Mouse (Mus musculus) erythroblast, embryonic 14.5 days (primary cell): ENCODE measurements at regions not wholly inside any gene's neighbourhood (a gene's known extent, or its start where the extent isn't known, plus 50 kb on each side); places are given as distances from the start of the nearest gene placed in this dataset.
"Not testable (repeated sequence)": the region's sequence is repeated elsewhere in the genome, so short reads cannot be mapped to it uniquely, and the experiment has no call there.

ENCODE experiments used
- H3K27me3 ChIP-seq: 2 replicates; pipeline ENCODE4 v1.6.1; 2012; ENCODE audit warnings: inconsistent platforms; ENCODE audit not compliant: control insufficient read depth
- H3K36me3 ChIP-seq: 2 replicates; pipeline ENCODE4 v1.6.1; 2012; ENCODE audit warnings: mild to moderate bottlenecking, inconsistent platforms; ENCODE audit not compliant: control insufficient read depth
- H3K4me1 ChIP-seq: 2 replicates; pipeline ENCODE4 v1.6.1; 2012; ENCODE audit warnings: inconsistent platforms; ENCODE audit not compliant: control insufficient read depth
- H3K4me3 ChIP-seq: replicated peaks from 2 replicates; pipeline ENCODE3; 2012; ENCODE audit warnings: moderate library complexity, mild to moderate bottlenecking, inconsistent platforms
- H3K9me3 ChIP-seq: 2 replicates; pipeline ENCODE4 v1.6.1; 2012; ENCODE audit warnings: low read length, inconsistent platforms, mixed read lengths; ENCODE audit not compliant: control insufficient read depth
- GATA1 ChIP-seq: IDR thresholded peaks from 2 replicates; pipeline ENCODE4 v1.6.1; 2012; ENCODE audit warnings: low read length, inconsistent platforms, mixed read lengths
- TAL1 ChIP-seq: IDR thresholded peaks from 3 replicates; pipeline ENCODE4 v1.6.1; 2012; ENCODE audit warnings: low read length, inconsistent platforms, mixed read lengths

DNA sequence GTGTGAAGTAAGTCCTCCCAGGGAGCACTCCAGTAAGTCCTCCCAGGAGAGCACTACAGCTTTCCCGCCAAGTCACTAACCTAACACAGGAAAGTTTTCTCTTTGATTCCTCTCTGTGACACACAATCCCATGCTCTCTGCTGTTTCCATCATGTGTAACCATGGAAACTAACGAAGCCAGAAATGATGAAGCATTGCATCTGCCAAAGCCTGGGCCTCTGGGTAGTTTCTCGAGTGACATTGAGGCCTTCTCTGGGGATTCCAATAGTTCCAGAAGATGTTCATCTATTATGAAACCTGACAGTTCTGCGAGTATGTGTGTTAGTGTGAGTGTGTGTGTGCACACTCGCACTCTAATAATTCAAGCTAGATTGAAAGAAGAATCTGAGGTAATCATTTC is 140.7 kb upstream of the Zfp637 start:
- Histone ChIP-seq H3K9me3 (no peaks in the 10 kb centered on the region; the same call in 1 of the 2 replicates), H3K4me1 (no peaks in the 10 kb centered on the region), H3K27me3 (no peaks in the 10 kb centered on the region), H3K36me3 (no peaks in the 10 kb centered on the region), H3K4me3 (no peak overlapping the region)
- no peak for TF ChIP-seq GATA1
- no peak for TF ChIP-seq TAL1

DNA sequence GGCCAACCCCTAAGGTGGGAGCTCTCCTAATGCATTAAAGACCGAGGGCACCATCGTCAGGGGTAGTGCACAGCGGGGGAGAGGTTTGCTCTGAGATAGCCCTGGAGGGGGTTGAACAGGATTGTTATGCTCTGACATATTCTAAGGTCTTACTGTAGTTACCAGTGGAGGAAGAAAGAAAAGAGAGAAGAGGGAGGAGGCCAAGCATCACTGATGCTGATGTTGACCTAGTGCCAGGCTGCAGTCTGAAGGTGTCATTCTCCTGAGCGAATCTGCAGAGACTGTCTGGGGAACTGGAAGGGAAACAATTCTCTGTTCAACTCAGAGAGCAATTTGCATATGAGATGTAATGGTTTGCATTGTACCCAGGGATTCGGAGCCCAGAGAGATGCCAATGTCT is 139.4 kb upstream of the Zfp637 start:
- no peaks in the 10 kb centered on the region for H3K36me3 ChIP-seq
- H3K27me3 ChIP-seq, result no peaks in the 10 kb centered on the region
- no peak overlapping the region for H3K4me3 ChIP-seq
- H3K4me1 ChIP-seq, result no peaks in the 10 kb centered on the region
- no peak for TF ChIP-seq TAL1
- no peak for TF ChIP-seq GATA1
- H3K9me3 ChIP-seq, result no peaks in the 10 kb centered on the region; the same call in 1 of the 2 replicates

DNA sequence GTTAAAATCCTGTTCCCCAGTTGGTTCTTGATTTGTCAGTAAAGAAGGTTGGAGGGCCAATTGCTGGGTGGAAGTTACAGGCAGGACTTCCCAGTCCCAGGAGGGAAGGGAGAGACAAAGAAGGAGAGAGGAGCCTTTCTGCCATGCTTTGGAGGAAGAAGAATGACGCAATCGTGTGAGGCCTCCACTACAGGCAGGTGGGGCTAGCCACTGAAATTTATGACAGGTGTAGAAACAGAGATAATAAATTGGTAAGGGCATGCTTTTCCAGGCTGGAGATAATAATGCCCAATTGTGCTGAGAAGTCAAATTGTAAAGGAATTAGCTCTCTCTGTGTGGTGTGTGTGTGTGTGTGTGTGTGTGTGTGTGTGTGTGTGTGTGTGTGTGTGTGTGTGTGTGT is 135.0 kb upstream of the Zfp637 start:
- Histone ChIP-seq H3K4me3 (no peak overlapping the region), H3K27me3 (no peaks in the 10 kb centered on the region), H3K4me1 (no peaks in the 10 kb centered on the region), H3K36me3 (no peaks in the 10 kb centered on the region), H3K9me3 (no peaks in the 10 kb centered on the region)
- TF ChIP-seq GATA1, result no peak
- TF ChIP-seq TAL1, result no peak

DNA sequence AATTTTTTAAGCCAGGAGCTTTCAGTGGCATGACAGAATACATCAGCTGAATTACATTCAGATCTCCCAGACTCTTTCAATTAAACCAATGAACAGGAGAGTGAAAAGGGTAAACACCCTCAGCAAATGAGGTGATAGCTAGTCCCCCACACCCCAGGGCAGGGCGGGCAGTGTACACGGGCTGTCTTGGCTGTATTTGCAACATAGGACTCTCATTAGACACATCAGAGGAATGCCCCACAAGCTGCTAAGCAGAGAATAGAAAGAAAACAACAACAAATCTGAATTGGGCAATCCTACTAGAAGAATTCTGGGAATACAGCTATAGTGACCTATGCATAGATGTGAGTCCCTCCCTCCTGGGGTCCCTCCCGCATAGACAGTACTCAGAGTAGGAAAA is 131.8 kb upstream of the Zfp637 start:
- Histone ChIP-seq H3K27me3 (no peaks in the 10 kb centered on the region), H3K4me3 (no peak overlapping the region), H3K4me1 (no peaks in the 10 kb centered on the region), H3K36me3 (no peaks in the 10 kb centered on the region), H3K9me3 (no peaks in the 10 kb centered on the region)
- TF ChIP-seq GATA1 (no peak), TAL1 (no peak)

DNA sequence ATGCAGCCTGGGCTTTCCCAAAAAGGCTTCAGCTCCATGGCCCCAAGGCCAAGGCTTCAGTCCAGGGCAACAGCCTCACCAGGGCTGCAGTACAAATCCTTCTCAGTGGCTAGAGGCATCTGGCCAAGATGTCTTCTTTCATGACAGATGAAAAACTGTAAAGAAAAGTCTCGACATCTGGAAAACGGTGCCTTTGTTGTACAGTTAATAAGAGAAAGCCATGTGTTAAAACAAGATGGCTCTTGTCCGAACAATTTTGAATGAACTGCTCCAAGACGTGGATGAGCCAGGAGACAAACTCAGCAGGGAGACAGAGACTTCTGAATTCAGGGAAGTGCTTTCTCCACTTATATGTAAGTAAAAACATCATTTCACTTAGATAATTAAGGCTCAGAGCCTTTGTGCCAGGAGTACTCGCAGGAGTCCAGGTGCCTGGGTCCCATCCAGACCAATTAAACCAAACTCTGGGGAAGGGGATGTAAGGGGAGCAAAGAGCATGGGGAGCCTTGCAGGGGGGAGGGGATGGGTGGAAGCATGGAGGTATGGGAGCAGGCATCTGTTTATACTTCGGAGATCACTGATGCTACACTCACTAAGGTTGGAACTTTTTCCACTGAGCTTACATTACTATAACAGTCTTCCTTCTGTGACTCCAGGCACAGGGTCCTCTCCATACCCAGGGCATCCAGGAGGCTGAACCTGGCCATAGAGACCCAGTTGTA is 125.8 kb upstream of the Zfp637 start:
- no peaks in the 10 kb centered on the region for H3K36me3 ChIP-seq
- no peaks in the 10 kb centered on the region for H3K27me3 ChIP-seq
- TF ChIP-seq TAL1, result no peak
- no peak for TF ChIP-seq GATA1
- H3K4me3 ChIP-seq, result no peak overlapping the region
- H3K9me3 ChIP-seq, result peaks cover 6% of the 10 kb centered on the region
- no peaks in the 10 kb centered on the region for H3K4me1 ChIP-seq

DNA sequence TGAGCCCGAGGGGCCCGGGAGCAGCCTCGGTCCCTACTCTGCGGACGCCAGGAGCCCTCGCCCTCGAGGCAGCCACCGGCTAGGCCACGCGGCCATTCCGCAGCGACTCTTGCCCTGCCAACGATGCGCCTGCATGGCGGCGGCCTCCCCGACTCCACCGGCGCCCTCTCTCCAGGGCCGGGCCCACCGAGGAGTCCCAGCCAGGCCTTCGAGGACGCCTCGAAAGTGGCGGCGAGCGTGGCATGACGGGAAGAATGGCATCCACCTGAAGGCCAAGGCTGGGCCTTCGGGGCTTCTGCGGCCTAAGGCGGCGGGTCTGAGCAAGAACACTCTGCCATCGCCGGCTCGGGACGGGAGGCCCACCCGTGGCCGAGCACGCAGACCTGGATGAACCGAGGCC is 124.6 kb upstream of the Zfp637 start:
- peaks cover 13% of the 10 kb centered on the region for H3K9me3 ChIP-seq
- H3K4me1 ChIP-seq, H3K4me3 ChIP-seq, H3K36me3 ChIP-seq, H3K27me3 ChIP-seq: not testable (repeated sequence)

DNA sequence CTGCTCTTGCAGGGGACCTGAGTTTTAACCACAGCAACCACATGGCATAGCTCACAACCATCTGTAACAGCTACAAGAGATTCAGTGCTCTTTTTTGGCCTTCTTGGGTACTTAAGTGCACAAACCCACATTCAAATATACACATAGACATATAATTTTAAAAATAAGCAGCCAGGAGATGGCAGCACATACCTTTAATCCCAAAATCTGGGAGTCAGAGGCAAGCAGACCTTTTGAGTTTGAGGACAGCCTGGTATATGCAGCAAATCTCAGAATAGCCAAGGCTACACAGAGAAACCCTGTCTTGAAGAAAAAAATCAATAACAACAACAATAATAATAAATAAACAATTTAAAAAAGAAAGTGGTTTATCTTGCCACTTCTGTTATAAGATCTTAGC is 88.6 kb upstream of the Zfp637 start:
- H3K27me3 ChIP-seq, H3K4me1 ChIP-seq, H3K9me3 ChIP-seq, H3K36me3 ChIP-seq, H3K4me3 ChIP-seq: not testable (repeated sequence)

DNA sequence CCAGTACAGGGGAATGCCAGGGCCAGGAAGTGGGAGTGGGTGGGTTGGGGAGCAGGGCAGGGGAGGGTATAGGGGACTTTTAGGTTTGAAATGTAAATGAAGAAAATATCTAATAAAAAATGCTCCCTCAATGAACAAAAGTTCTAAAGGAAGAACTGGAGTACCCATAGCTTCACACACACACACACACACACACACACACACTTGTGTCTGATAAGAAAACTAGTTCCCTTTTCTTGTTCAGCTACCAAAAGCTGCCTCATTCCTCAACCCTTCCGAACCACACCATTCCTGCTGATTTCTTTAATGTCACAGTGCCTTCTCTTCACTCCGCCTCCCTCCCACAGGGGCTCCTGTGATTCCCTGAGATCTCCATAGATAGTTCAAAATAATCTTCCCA is 85.3 kb upstream of the Zfp637 start:
- H3K4me3 ChIP-seq, H3K9me3 ChIP-seq, H3K36me3 ChIP-seq, H3K27me3 ChIP-seq, H3K4me1 ChIP-seq: not testable (repeated sequence)

DNA sequence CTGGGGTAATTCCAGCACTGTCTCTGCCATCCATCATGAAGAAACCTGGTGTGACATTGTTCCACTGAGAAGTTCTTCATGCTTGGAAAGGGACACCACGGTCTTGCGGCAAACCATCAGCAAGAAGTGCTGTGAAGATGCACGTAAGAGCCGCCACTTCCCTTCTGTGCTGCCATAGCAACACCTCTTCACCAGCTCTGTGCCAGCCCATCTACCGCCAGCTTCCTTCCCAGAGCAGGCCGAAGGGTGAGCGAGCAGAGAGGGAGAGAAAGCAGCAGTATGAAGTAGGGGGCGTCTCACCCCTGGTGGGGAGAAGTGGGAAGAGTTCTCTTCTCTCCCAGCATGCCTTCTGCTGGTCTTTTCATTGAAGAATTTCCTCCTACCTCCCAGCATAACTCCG is 84.8 kb upstream of the Zfp637 start:
- Histone ChIP-seq H3K9me3 (no peaks in the 10 kb centered on the region), H3K27me3 (no peaks in the 10 kb centered on the region), H3K36me3 (no peaks in the 10 kb centered on the region), H3K4me3 (no peak overlapping the region), H3K4me1 (no peaks in the 10 kb centered on the region)
- TF ChIP-seq TAL1, result no peak
- TF ChIP-seq GATA1, result no peak

DNA sequence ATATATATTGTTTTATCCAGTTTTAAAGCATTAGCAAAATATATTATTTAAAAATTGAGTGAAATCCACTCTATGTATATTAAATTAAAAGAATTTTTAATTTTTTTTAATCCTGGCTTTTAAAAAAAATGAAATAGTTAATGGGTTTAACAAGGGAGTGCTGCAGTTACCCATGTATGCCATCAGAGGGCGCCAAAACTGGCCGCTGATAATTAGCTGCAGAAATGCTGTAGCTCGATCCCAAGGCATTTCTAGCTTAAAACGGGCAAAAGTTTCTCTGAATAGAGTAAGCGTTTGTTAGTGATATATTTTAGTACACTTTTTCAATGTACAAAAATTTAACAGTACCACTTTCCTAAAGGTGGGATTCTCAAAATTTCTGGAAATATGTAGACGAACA is 82.5 kb upstream of the Zfp637 start:
- not testable (repeated sequence) for H3K9me3 ChIP-seq, H3K4me1 ChIP-seq, H3K4me3 ChIP-seq, H3K27me3 ChIP-seq, H3K36me3 ChIP-seq
